Mouse (Mus musculus) intestine, embryonic 16.5 days (tissue): Measurements from ENCODE around the gene Clip3. TPM values are rescaled to one million over a fixed set of nuclear protein-coding genes. Genes with fewer than 3 reads are reported as not detected.

Experiments used
- ATAC-seq: fragments of 200-750 bp; cut with Nextera tagmentation; 2 replicates; pipeline ENCODE4 v1.8.0; 2017; ENCODE audit warnings: moderate TSS enrichment, moderate library complexity
- H3K27ac ChIP-seq: fragments of 300-500 bp; sonication (generic); 2 replicates; pipeline ENCODE4 v1.5.1; 2014; ENCODE audit warnings: mild to moderate bottlenecking, low read length
- H3K27me3 ChIP-seq: fragments of 300-500 bp; sonication (generic); replicated peaks from 2 replicates; pipeline ENCODE4 v1.6.1; 2014; ENCODE audit warnings: low read length, control low read depth, mixed read lengths; ENCODE audit not compliant: control insufficient read depth, insufficient read depth
- H3K36me3 ChIP-seq: fragments of 300-500 bp; sonication (generic); 2 replicates; pipeline ENCODE4 v1.6.1; 2014; ENCODE audit warnings: low read length, control low read depth; ENCODE audit not compliant: control insufficient read depth, insufficient read depth
- H3K4me1 ChIP-seq: fragments of 300-500 bp; sonication (generic); 2 replicates; pipeline ENCODE4 v1.6.1; 2014; ENCODE audit warnings: low read length, control low read depth, mixed read lengths; ENCODE audit not compliant: control insufficient read depth, insufficient read depth
- H3K4me2 ChIP-seq: fragments of 300-500 bp; sonication (generic); 2 replicates; pipeline ENCODE4 v1.6.1; 2014; ENCODE audit warnings: low read depth, low read length, control low read depth
- H3K4me3 ChIP-seq: fragments of 300-500 bp; sonication (generic); 2 replicates; pipeline ENCODE4 v1.5.1; 2014; ENCODE audit warnings: mild to moderate bottlenecking, low read length
- H3K9ac ChIP-seq: fragments of 300-500 bp; sonication (generic); 2 replicates; pipeline ENCODE4 v1.6.1; 2014; ENCODE audit warnings: low read depth, low read length
- H3K9me3 ChIP-seq: fragments of 300-500 bp; sonication (generic); 2 replicates; pipeline ENCODE4 v1.6.1; 2016; ENCODE audit warnings: low read length, control low read depth; ENCODE audit not compliant: control insufficient read depth
- WGBS: fragments of 180-500 bp; shearing (Covaris S2); extraction: QIAGEN DNeasy Blood & Tissue Kit; methylation state at CpG from one replicate; pipeline ENCODE4 v1.1.7; 2014; 5-methylcytosine and 5-hydroxymethylcytosine counted together
- polyA plus RNA-seq: library from polyadenylated mRNA; unstranded; fragments of >200 nt; fragmentation: Nextera tagmentation; extraction: Ambion mirVana; gene quantifications from 2 replicates; pipeline ENCODE4 v1.2.1, GENCODE M21; 2015

The Clip3 gene
- polyA plus RNA-seq, 1 experiment from 2014 or later: 20.9 TPM

- ATAC-seq: peak; percentile 67
- H3K27ac ChIP-seq: peak within 1 kb of the TSS; percentile 89
- peak within 1 kb of the TSS; percentile 68 for H3K4me3 ChIP-seq
- no peaks in the 10 kb centered on the region for H3K36me3 ChIP-seq
- peaks cover 4% of the 10 kb centered on the region for H3K4me1 ChIP-seq
- peak within 1 kb of the TSS; percentile 68 for H3K4me2 ChIP-seq
- H3K27me3 ChIP-seq: no peaks in the 10 kb centered on the region
- H3K9me3 ChIP-seq: 0 out of 2 replicates have a peak, but pooled peaks cover 3% of the 10 kb centered on the region
- peak within 1 kb of the TSS; percentile 79 for H3K9ac ChIP-seq
- WGBS: under 1% methylated on average over 63 of the region's 63 CpGs
Measured at GRCm38 (mm10) chr7:30321539-30322284, 30.2 kb downstream of the Clip3 start, which contains the start of gene E130208F15Rik. Gene E130208F15Rik (plus strand): TSS chr7:30321740.

- Histone ChIP-seq H3K27ac (peak overlapping the region; percentile 89), H3K36me3 (no peaks in the 10 kb centered on the region), H3K27me3 (no peaks in the 10 kb centered on the region), H3K9ac (peak overlapping the region; percentile 79), H3K4me3 (peak overlapping the region; percentile 68), H3K4me1 (peaks cover 4% of the 10 kb centered on the region), H3K9me3 (0 out of 2 replicates have a peak, but pooled peaks cover 3% of the 10 kb centered on the region), H3K4me2 (peak overlapping the region; percentile 68)
- under 1% methylated on average over 20 of the region's 20 CpGs for WGBS
- peak; percentile 98 for ATAC-seq
Measured at GRCm38 (mm10) chr7:30322285-30322667, 30.7 kb downstream of the Clip3 start.

GRCm38 (mm10) chr7:30322865-30323264 is 31.3 kb downstream of the Clip3 start:
- H3K4me2 ChIP-seq: peak overlapping the region; percentile 58
- no peaks in the 10 kb centered on the region for H3K27me3 ChIP-seq
- H3K4me1 ChIP-seq: peaks cover 4% of the 10 kb centered on the region
- H3K27ac ChIP-seq: peak overlapping the region; percentile 89
- peak; percentile 31 for ATAC-seq
- peak overlapping the region; percentile 68 for H3K4me3 ChIP-seq
- peak overlapping the region; percentile 67 for H3K9ac ChIP-seq
- H3K36me3 ChIP-seq: no peaks in the 10 kb centered on the region
- 0 out of 2 replicates have a peak, but pooled peaks cover 3% of the 10 kb centered on the region for H3K9me3 ChIP-seq
- 23% methylated on average over 6 of the region's 6 CpGs for WGBS

GRCm38 (mm10) chr7:30323795-30324194 is 32.3 kb downstream of the Clip3 start, which contains the start of gene Sdhaf1:
Gene Sdhaf1 (minus strand): TSS chr7:30323895.
- ATAC-seq: no peak
- H3K4me1 ChIP-seq: peaks cover 4% of the 10 kb centered on the region
- H3K36me3 ChIP-seq: no peaks in the 10 kb centered on the region
- 78% methylated on average over 3 of the region's 3 CpGs for WGBS
- peak within 1 kb of the TSS; percentile 67 for H3K9ac ChIP-seq
- H3K27ac ChIP-seq: peak within 1 kb of the TSS; percentile 89
- H3K4me3 ChIP-seq: peak within 1 kb of the TSS; percentile 68
- H3K27me3 ChIP-seq: no peaks in the 10 kb centered on the region
- H3K9me3 ChIP-seq: 0 out of 2 replicates have a peak, but pooled peaks cover 3% of the 10 kb centered on the region
- peak within 1 kb of the TSS; percentile 58 for H3K4me2 ChIP-seq

GRCm38 (mm10) chr7:30324300-30324944 is 32.9 kb downstream of the Clip3 start:
- Histone ChIP-seq H3K9ac (no peak overlapping the region), H3K9me3 (0 out of 2 replicates have a peak, but pooled peaks cover 3% of the 10 kb centered on the region), H3K4me2 (no peak overlapping the region), H3K4me1 (peaks cover 4% of the 10 kb centered on the region), H3K36me3 (no peaks in the 10 kb centered on the region), H3K27ac (no peak overlapping the region), H3K27me3 (no peaks in the 10 kb centered on the region), H3K4me3 (no peak overlapping the region)
- ATAC-seq: no peak
- 88% methylated on average over 5 of the region's 5 CpGs for WGBS

GRCm38 (mm10) chr7:30325364-30325763 is 33.8 kb downstream of the Clip3 start:
- Histone ChIP-seq H3K4me2 (no peak overlapping the region), H3K27me3 (no peaks in the 10 kb centered on the region), H3K4me1 (peaks cover 4% of the 10 kb centered on the region), H3K9me3 (0 out of 2 replicates have a peak, but pooled peaks cover 3% of the 10 kb centered on the region), H3K9ac (no peak overlapping the region), H3K36me3 (no peaks in the 10 kb centered on the region), H3K27ac (no peak overlapping the region), H3K4me3 (no peak overlapping the region)
- ATAC-seq: no peak
- WGBS: 43% methylated on average over 2 of the region's 2 CpGs

GRCm38 (mm10) chr7:30326427-30326826 is 34.9 kb downstream of the Clip3 start:
- no peak overlapping the region for H3K4me2 ChIP-seq
- H3K9ac ChIP-seq: no peak overlapping the region
- 0 out of 2 replicates have a peak, but pooled peaks cover 3% of the 10 kb centered on the region for H3K9me3 ChIP-seq
- H3K27me3 ChIP-seq: no peaks in the 10 kb centered on the region
- no peak overlapping the region for H3K4me3 ChIP-seq
- H3K4me1 ChIP-seq: no peaks in the 10 kb centered on the region
- no peak for ATAC-seq
- no peak overlapping the region for H3K27ac ChIP-seq
- no peaks in the 10 kb centered on the region for H3K36me3 ChIP-seq

GRCm38 (mm10) chr7:30327140-30327539 is 35.6 kb downstream of the Clip3 start:
- Histone ChIP-seq H3K9me3 (0 out of 2 replicates have a peak, but pooled peaks cover 3% of the 10 kb centered on the region), H3K27me3 (0 out of 2 replicates have a peak, but pooled peaks cover 3% of the 10 kb centered on the region), H3K36me3 (no peaks in the 10 kb centered on the region), H3K4me2 (no peak overlapping the region), H3K4me1 (no peaks in the 10 kb centered on the region), H3K9ac (no peak overlapping the region), H3K4me3 (no peak overlapping the region), H3K27ac (no peak overlapping the region)
- no peak for ATAC-seq
- WGBS: 64% methylated on average over 15 of the region's 15 CpGs

- no peaks in the 10 kb centered on the region for H3K36me3 ChIP-seq
- H3K27me3 ChIP-seq: 0 out of 2 replicates have a peak, but pooled peaks cover 3% of the 10 kb centered on the region
- 50% methylated on average over 10 of the region's 10 CpGs for WGBS
- H3K9me3 ChIP-seq: 0 out of 2 replicates have a peak, but pooled peaks cover 3% of the 10 kb centered on the region
- H3K9ac ChIP-seq: no peak overlapping the region
- no peak overlapping the region for H3K4me2 ChIP-seq
- no peak overlapping the region for H3K4me3 ChIP-seq
- no peak overlapping the region for H3K27ac ChIP-seq
- H3K4me1 ChIP-seq: peaks cover 1% of the 10 kb centered on the region
- no peak for ATAC-seq
Measured at GRCm38 (mm10) chr7:30328379-30328778, 36.9 kb downstream of the Clip3 start.
